Mouse (Mus musculus) CH12.LX (cell line): ENCODE results near the gene Syk.

Experiments used
- CTCF ChIP-seq, 2 experiments: IDR thresholded peaks in 1 of 2; conservative IDR thresholded peaks in 1 of 2; 2 replicates each; pipeline ENCODE4 v1.5.1; 2011 to 2012; ENCODE audit warnings: low read depth in 2 of 2, low read length in 2 of 2, improper control_type of control experiment in 1 of 2, inconsistent platforms in 1 of 2, mild to moderate bottlenecking in 1 of 2, moderate library complexity in 1 of 2
- MXI1 ChIP-seq: IDR thresholded peaks from 2 replicates; pipeline ENCODE4 v1.6.1; 2011; ENCODE audit warnings: mild to moderate bottlenecking, low read depth, low read length, improper control_type of control experiment
- NRF1 ChIP-seq: IDR thresholded peaks from 2 replicates; pipeline ENCODE4 v1.6.1; 2014; ENCODE audit warnings: low read depth, mild to moderate bottlenecking, inconsistent platforms, low read length, improper control_type of control experiment, moderate library complexity
- POLR2AphosphoS2 ChIP-seq: IDR thresholded peaks from 2 replicates; pipeline ENCODE4 v1.6.1; 2011; ENCODE audit warnings: low read depth, low read length, improper control_type of control experiment

DNA sequence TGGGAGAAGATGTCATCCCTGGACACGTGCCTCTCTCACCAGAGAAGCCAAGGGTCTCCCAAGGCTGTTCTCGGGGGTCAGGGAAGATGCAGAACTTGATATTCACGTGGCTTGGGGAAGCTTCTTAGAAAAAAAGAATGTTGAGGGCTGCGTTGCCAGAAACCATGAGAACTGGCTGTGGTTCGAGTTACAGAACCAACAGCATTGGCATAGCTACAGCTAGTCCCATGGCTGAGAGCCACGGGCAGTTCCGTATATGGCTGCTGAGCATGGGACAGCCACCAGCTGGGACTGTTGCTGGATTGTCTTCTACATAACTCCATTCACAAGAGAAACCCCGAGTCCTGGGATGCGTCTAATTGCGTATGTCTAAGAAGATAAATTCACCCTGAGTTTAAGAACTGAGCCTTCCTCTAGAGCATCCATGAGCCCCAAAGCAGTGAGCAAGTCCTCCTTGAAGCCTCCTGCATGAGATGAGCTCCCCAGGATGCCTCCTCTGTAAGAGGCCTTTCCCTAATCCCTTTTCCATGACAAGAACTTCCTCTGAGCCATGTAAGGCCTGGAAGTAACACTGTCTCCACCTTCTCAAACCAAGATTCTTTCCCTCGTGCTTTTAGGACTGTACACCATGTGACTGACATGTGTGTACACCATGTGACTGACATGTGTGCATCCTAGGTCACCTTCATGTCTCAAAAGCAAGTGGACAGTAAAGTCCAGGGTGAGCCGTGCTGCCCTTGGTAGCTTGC is 71.3 kb downstream of the Syk start:
- TF ChIP-seq CTCF (conservative IDR thresholded peaks at IDR 0.05 in 1 of 2, IDR thresholded peaks at IDR 0.05 in 1 of 2; ENCODE audit: low read depth in 2 of 2, low read length in 2 of 2), result no peak
- TF ChIP-seq MXI1, result no peak
- TF ChIP-seq POLR2AphosphoS2, result no peak
- no peak for TF ChIP-seq NRF1
